Mouse (Mus musculus): ENCODE measurements around the gene Npdc1. TPM values are rescaled to one million over a fixed set of nuclear protein-coding genes. Genes with fewer than 3 reads are reported as not detected.

Npdc1 gene
- total and polyA plus RNA-seq, 2 experiments from 2014 or later = 234 to 481 TPM

- H3K9me3 ChIP-seq (ENCODE audit: low read length) = no peaks in the 10 kb centered on the region
- no peaks in the 10 kb centered on the region for H3K27me3 ChIP-seq (ENCODE audit: insufficient read depth, low read length)
- H3K36me3 ChIP-seq (ENCODE audit: insufficient read depth, low read length) = no peaks in the 10 kb centered on the region
- no peak overlapping the region for H3K27ac ChIP-seq (ENCODE audit: low read depth, low read length)
- no peak overlapping the region for H3K4me3 ChIP-seq (ENCODE audit: low read depth, low read length)
- H3K4me2 ChIP-seq (ENCODE audit: low read depth, low read length, poor library complexity, severe bottlenecking) = no peak overlapping the region
- no peak for ATAC-seq (ENCODE audit: low FRiP score)
- peaks cover 8% of the 10 kb centered on the region for H3K4me1 ChIP-seq (ENCODE audit: insufficient read depth, low read length)
- no peak for DNase-seq (ENCODE audit: low spot score)
- no peak for TF ChIP-seq CTCF (IDR thresholded peaks at IDR 0.05)
- no peak overlapping the region for H3K9ac ChIP-seq (replicated peaks; ENCODE audit: low read length, poor library complexity, severe bottlenecking)
- WGBS = 52% methylated on average over 27 of the region's 27 CpGs
Observed at GRCm38 (mm10) chr2:25425481-25425880, 26.3 kb downstream of the Npdc1 start.

GRCm38 (mm10) chr2:25426721-25427191, 27.6 kb downstream of the Npdc1 start:
- Histone ChIP-seq H3K9ac (replicated peaks; ENCODE audit: low read length, poor library complexity, severe bottlenecking) (no peak overlapping the region), H3K27me3 (ENCODE audit: insufficient read depth, low read length) (no peaks in the 10 kb centered on the region), H3K27ac (ENCODE audit: low read depth, low read length) (no peak overlapping the region), H3K4me1 (ENCODE audit: insufficient read depth, low read length) (peaks cover 16% of the 10 kb centered on the region), H3K4me2 (ENCODE audit: low read depth, low read length, poor library complexity, severe bottlenecking) (no peak overlapping the region), H3K36me3 (ENCODE audit: insufficient read depth, low read length) (no peaks in the 10 kb centered on the region), H3K4me3 (ENCODE audit: low read depth, low read length) (no peak overlapping the region), H3K9me3 (ENCODE audit: low read length) (no peaks in the 10 kb centered on the region)
- ATAC-seq (ENCODE audit: low FRiP score) (no peak), DNase-seq (ENCODE audit: low spot score) (peak; percentile 89)
- WGBS = 29% methylated on average over 5 of the region's 5 CpGs
- peak; percentile 95 for TF ChIP-seq CTCF (IDR thresholded peaks at IDR 0.05)

DNA sequence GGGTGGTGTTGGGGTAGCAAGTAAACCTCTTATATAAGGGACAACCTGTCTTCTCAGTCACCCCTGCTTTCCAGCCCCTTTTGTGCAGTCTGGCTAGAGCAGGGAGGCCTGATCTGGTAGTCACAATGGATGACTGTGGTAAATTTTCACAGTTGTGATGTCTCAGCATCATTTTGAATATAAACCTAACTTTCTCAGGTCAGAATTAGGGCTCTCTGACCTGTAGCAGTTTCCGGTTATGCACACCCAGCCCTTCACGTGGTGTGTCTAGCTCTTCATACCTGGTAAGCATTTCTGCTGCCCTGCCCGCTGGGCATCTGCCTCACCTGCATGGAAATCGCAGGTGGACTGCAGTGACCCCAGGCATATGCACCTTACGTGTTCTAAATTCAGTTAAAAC, 28.1 kb downstream of the Npdc1 start:
- no peak overlapping the region for H3K4me2 ChIP-seq (ENCODE audit: low read depth, low read length, poor library complexity, severe bottlenecking)
- TF ChIP-seq CTCF (IDR thresholded peaks at IDR 0.05) = no peak
- H3K27me3 ChIP-seq (ENCODE audit: insufficient read depth, low read length) = no peaks in the 10 kb centered on the region
- ATAC-seq (ENCODE audit: low FRiP score) = no peak
- H3K9me3 ChIP-seq (ENCODE audit: low read length) = no peaks in the 10 kb centered on the region
- H3K4me3 ChIP-seq (ENCODE audit: low read depth, low read length) = no peak overlapping the region
- WGBS = 85% methylated on average over 5 of the region's 5 CpGs
- H3K27ac ChIP-seq (ENCODE audit: low read depth, low read length) = no peak overlapping the region
- H3K4me1 ChIP-seq (ENCODE audit: insufficient read depth, low read length) = peaks cover 16% of the 10 kb centered on the region
- no peak for DNase-seq (ENCODE audit: low spot score)
- no peak overlapping the region for H3K9ac ChIP-seq (replicated peaks; ENCODE audit: low read length, poor library complexity, severe bottlenecking)
- H3K36me3 ChIP-seq (ENCODE audit: insufficient read depth, low read length) = no peaks in the 10 kb centered on the region

- TF ChIP-seq CTCF (IDR thresholded peaks at IDR 0.05) = peak; percentile 92
- H3K36me3 ChIP-seq (ENCODE audit: insufficient read depth, low read length) = peaks cover 11% of the 10 kb centered on the region
- no peaks in the 10 kb centered on the region for H3K27me3 ChIP-seq (ENCODE audit: insufficient read depth, low read length)
- peak within 1 kb of the TSS; percentile 86 for H3K27ac ChIP-seq (ENCODE audit: low read depth, low read length)
- peak within 1 kb of the TSS; percentile 86 for H3K4me3 ChIP-seq (ENCODE audit: low read depth, low read length)
- H3K4me1 ChIP-seq (ENCODE audit: insufficient read depth, low read length) = peaks cover 16% of the 10 kb centered on the region
- DNase-seq (ENCODE audit: low spot score) = peak; percentile 96
- H3K4me2 ChIP-seq (ENCODE audit: low read depth, low read length, poor library complexity, severe bottlenecking) = peak within 1 kb of the TSS; percentile 69
- no peaks in the 10 kb centered on the region for H3K9me3 ChIP-seq (ENCODE audit: low read length)
- peak within 1 kb of the TSS; percentile 93 for H3K9ac ChIP-seq (replicated peaks; ENCODE audit: low read length, poor library complexity, severe bottlenecking)
- 1% methylated on average over 36 of the region's 89 CpGs for WGBS
- peak; percentile 90 for ATAC-seq (ENCODE audit: low FRiP score)
Observed at GRCm38 (mm10) chr2:25428442-25429236, 29.5 kb downstream of the Npdc1 start, which contains the start of gene Abca2. Gene Abca2 (plus strand): TSS chr2:25428703.

GRCm38 (mm10) chr2:25429435-25430180, 30.5 kb downstream of the Npdc1 start:
- Histone ChIP-seq H3K27ac (ENCODE audit: low read depth, low read length) (peak overlapping the region; percentile 86; the same call in 1 of the 2 replicates), H3K4me3 (ENCODE audit: low read depth, low read length) (peak overlapping the region; percentile 86), H3K36me3 (ENCODE audit: insufficient read depth, low read length) (peaks cover 20% of the 10 kb centered on the region), H3K4me1 (ENCODE audit: insufficient read depth, low read length) (peaks cover 16% of the 10 kb centered on the region), H3K4me2 (ENCODE audit: low read depth, low read length, poor library complexity, severe bottlenecking) (peak overlapping the region; percentile 69), H3K27me3 (ENCODE audit: insufficient read depth, low read length) (no peaks in the 10 kb centered on the region), H3K9me3 (ENCODE audit: low read length) (no peaks in the 10 kb centered on the region), H3K9ac (replicated peaks; ENCODE audit: low read length, poor library complexity, severe bottlenecking) (peak overlapping the region; percentile 93)
- WGBS = 59% methylated on average over 5 of the region's 5 CpGs
- DNase-seq (ENCODE audit: low spot score) = peak; percentile 6
- no peak for ATAC-seq (ENCODE audit: low FRiP score)
- no peak for TF ChIP-seq CTCF (IDR thresholded peaks at IDR 0.05)

Data from midbrain, postnatal 0 days (tissue).